Mouse (Mus musculus) ovary, postnatal 14 days (tissue): ENCODE results near the gene Vasp.

Experiments
- DNase-seq: peaks from one replicate; pipeline ENCODE4 v3.0.0; 2022; ENCODE audit warnings: low spot score

The Vasp gene

GRCm38 (mm10) chr7:19236411-19236810, 35.2 kb downstream of the Vasp start:
- DNase-seq, result no peak

- DNase-seq, result no peak
Measured at GRCm38 (mm10) chr7:19235092-19235671, 36.4 kb downstream of the Vasp start.

GRCm38 (mm10) chr7:19234652-19235051, 37.0 kb downstream of the Vasp start:
- DNase-seq, result no peak

GRCm38 (mm10) chr7:19231849-19232248, 39.8 kb downstream of the Vasp start:
- no peak for DNase-seq

- DNase-seq, result no peak
Measured at GRCm38 (mm10) chr7:19230899-19231298, 40.7 kb downstream of the Vasp start.

- no peak for DNase-seq
Measured at GRCm38 (mm10) chr7:19230041-19230580, 41.5 kb downstream of the Vasp start.

- no peak for DNase-seq
Measured at GRCm38 (mm10) chr7:19229404-19229803, 42.2 kb downstream of the Vasp start.

- no peak for DNase-seq
Measured at GRCm38 (mm10) chr7:19228793-19229148, 42.8 kb downstream of the Vasp start.

- DNase-seq, result peak; percentile 97
Measured at GRCm38 (mm10) chr7:19227883-19228792, 43.5 kb downstream of the Vasp start, which contains the start of gene Opa3. Gene Opa3 (plus strand): TSS chr7:19228334.

- peak; percentile 21 for DNase-seq
Measured at GRCm38 (mm10) chr7:19226817-19227797, 44.5 kb downstream of the Vasp start.

- DNase-seq, result no peak
Measured at GRCm38 (mm10) chr7:19224933-19225332, 46.7 kb downstream of the Vasp start.

GRCm38 (mm10) chr7:19222875-19223274, 48.7 kb downstream of the Vasp start:
- DNase-seq, result no peak

GRCm38 (mm10) chr7:19222189-19222588, 49.4 kb downstream of the Vasp start:
- no peak for DNase-seq

GRCm38 (mm10) chr7:19220061-19220460, 51.6 kb downstream of the Vasp start:
- no peak for DNase-seq

- DNase-seq, result no peak
Measured at GRCm38 (mm10) chr7:19217944-19218343, 53.7 kb downstream of the Vasp start.

- no peak for DNase-seq
Measured at GRCm38 (mm10) chr7:19217492-19217891, 54.1 kb downstream of the Vasp start.

- no peak for DNase-seq
Measured at GRCm38 (mm10) chr7:19214940-19215339, 56.7 kb downstream of the Vasp start.

GRCm38 (mm10) chr7:19214369-19214768, 57.2 kb downstream of the Vasp start:
- DNase-seq, result no peak

- no peak for DNase-seq
Measured at GRCm38 (mm10) chr7:19213385-19213784, 58.2 kb downstream of the Vasp start.

- no peak for DNase-seq
Measured at GRCm38 (mm10) chr7:19211996-19212755, 59.4 kb downstream of the Vasp start, which contains the start of gene Gpr4. Gene Gpr4 (plus strand): TSS chr7:19212538.

- DNase-seq, result no peak
Measured at GRCm38 (mm10) chr7:19211041-19211675, 60.5 kb downstream of the Vasp start.
